Mouse (Mus musculus) 3134 (cell line): Measurements from ENCODE around the gene Nsrp1.
"Not testable (repeated sequence)": the region's sequence is repeated elsewhere in the genome, so short reads cannot be mapped to it uniquely, and the experiment has no call there.

Experiments
- DNase-seq: peaks from one replicate; pipeline ENCODE4 v3.0.0-alpha.2; 2011; ENCODE audit warnings: low spot score; ENCODE audit not compliant: insufficient read length; ENCODE audit errors: extremely low read depth

Gene Nsrp1

DNA sequence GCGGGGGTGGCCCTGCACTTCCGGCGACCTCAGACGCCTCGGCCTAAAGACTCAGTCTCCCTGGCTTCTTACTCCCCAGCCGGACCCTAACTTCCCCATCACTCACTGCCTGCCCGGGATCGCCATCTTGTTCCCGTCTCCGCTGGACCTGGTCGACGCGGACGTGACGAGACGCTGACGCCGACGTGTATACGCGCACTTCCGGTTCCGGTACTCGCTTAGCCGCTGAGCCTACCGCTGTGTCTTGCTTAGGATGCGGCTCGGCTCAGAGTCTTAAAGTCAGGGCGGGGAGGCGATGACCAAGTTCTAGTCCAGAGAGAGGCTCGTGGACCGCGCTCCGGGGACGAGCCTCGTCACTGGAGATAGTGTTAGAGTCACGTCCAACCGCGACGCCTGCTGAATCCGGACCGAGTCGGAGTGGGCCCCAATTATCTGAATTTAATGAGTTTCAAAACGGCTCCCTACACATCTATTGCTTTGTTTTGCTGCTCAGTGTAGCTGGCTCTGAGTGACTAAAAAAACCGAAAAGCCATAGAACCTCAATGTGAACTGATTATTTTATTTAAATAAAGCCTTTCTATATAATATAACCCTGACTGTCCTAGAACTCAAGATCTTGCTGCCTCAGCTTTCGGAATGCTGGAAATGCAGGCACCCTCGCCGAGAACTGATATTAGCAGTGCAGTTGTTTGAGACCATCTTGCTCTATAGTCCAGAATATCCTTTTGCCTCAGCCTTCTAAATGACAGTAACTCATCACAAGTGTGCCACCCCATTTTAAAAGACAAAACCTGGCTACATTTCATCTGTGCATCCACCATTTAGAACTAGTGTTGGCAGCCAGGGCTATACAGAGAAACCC, at the start of gene Nsrp1:
Gene Nsrp1 (minus strand): TSS at position 163 of the 862 bp plus-strand sequence.
- peak; percentile 93 for DNase-seq

DNA sequence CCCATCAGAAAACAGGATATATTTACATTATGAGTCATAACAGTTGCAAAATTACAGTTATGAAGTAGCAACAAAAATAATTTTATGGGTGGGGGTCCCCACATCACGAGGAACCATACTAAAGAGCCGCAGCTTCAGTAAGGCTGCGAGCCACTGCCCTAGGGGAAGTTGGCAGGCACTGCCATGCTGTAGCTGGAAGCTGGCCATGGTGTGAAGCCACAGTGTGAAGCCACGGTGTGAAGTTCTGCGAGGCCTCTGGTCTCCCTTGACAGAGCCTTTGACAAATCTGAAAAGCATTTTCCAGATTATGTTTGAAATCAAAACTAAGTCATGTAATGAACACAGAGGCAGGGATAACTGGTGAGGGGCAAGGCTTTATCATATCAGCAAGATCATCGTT, 32.9 kb upstream of the Nsrp1 start:
- no peak for DNase-seq

DNA sequence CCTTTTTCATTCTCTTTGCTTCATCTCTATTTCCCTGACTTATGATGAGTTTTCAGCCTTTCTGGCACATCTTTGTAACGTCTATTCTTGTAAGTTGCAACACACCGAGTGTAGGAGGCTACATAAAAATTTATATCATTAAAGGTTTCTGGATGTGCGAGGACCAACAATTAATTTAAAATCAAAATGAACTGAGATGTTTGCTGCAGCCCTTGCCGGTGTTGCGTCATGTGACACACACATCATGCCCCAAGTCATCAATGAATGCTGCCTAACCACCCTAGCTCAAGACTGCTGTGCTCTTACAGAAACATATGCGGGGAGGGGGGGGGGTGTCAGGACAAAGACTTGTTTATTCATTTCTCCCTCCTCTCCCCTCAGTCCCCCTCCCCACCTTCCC, 30.2 kb upstream of the Nsrp1 start:
- DNase-seq, result no peak

DNA sequence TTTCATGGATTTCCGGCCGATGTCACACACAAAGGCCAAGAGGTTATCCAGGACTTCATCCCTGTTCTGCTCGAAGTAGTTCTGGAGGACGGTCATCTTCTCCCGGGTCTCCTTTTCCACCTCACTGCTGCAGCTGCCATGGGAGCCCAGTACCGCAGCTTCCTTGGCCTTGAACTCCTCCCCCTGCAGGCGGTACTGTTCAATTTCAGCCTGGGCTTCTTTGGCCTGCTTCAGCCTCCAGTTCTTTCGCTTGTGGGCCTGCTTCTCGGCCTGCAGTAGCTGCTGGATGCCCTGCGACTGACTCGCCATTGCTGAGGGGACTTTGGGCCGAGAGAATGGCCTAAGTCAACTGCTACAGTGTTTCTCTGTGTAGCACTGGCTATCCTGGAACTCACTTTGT, 29.6 kb upstream of the Nsrp1 start:
- DNase-seq, result not testable (repeated sequence)

DNA sequence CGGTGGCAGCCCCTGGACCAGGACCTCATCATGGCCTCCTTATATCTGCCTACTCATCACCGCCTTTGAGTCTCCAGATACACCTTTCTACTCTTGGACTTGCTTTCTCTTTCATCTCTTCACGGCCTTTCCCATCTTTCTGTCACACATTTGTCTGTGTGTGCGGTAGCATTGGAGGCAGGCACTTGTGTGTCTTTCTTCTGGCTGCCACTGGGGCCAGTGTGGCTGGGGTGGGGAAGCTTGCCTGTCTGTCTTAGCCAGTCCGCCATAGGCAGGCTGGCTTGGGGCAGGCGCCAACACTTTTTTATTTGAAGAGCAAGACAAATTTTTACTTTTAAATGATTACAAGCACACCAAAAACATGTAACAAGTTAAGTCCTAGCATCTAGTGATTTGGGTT, 28.7 kb upstream of the Nsrp1 start:
- DNase-seq, result no peak

DNA sequence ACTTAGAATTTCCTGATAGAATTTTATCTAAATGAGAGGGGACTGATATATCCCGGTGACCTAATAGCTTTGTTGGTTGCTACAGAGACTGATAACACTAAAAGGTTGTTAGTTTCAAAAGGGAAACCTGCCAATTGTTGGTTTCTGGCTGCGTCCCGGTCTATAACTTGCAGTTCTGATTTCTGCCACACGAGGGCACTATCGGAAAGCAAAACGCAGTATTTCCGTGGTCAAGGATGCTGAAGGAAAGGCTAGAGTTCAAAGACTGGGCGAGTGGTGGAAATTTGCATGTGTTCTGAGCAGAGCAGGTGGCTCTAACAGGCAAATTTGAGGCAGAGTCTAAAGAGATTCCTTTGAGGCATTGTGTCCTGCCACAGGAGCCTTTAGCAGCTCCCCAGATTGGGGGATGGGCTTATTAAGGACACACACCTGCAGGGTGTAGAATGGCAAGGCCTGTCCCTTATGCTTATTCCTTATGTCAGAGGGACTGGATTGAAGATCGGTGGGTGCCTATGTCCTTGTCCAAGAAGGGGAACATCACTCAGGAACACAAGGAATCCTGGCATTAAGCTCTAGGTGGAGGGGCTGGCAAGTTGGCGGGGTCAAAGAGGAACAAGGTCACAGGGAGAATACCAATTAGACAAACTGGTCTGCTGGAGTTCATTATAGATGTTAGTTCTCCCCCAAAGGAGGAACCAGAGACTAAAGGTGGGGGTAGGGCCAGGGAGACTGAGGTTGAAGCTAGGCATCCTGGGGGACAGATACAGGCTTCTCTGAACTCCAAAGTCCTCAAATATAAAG, 22.1 kb upstream of the Nsrp1 start:
- DNase-seq, result no peak

DNA sequence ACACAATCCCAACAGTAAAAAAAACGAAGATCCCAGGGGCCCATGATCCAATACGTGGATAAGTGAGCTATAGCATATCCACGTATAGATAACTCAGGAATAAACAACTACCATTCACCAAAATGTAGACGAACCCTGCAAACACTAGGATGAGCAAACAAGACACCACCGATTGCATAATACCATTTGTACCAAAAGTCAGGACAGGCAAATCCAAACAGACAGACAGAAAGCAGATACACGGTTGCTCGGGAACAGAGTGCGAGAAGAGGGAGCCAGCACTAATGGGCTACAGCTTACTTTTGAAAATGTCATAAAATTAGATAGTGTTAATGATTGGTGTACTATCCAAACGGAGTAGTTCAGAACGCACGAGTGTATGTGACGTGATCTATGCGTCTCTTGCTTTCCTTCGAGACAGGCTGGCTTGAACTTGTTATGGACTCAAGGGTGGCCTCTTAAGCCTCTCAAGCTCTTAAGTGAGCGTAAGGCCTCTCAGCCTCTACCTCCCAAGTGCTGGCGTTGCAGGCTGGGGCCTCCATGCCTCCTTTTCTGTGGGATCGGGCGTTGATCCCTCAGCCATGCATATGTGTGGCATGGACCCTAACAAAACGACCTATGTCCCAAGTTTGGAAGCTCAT, 20.2 kb upstream of the Nsrp1 start:
- no peak for DNase-seq

DNA sequence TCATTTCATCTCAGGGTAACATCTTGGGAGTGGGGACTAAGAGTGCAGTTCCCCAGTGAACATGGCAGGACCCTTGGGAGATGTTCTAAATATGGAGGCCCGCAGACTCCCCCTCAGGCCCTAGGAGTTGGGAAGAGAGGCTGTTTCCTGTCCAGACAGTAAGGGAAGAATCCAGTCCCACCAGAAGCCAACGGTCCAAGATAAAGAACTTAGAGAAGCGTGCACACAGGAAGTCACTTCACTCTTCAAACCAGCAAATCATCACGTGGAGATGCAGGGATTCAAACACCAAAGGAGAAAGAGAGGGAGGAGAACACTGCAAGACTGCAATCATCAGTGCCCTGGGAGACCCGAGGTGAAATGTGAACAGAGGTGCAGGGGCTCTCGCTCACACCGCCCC, 18.8 kb upstream of the Nsrp1 start:
- DNase-seq, result no peak

DNA sequence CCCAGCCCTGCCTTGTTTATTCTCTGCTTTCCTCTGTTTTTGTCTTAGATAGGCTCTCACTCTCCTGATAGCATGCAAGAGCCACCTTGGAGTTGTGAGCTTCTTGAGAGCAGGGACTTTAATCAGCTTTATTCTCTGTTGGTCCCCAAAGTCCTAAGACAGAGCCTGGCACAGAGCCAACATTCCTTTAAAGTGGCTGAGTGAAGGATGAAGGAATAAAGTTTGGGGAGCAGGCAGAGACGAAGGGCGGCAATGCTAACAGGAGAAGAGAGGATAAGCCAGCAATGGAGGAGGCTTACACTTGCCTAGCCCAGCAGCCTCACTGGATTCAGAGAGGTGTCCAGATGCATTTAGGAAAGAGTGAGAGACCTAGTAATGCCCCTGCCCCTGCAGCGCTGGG, 18.3 kb upstream of the Nsrp1 start:
- DNase-seq, result no peak

DNA sequence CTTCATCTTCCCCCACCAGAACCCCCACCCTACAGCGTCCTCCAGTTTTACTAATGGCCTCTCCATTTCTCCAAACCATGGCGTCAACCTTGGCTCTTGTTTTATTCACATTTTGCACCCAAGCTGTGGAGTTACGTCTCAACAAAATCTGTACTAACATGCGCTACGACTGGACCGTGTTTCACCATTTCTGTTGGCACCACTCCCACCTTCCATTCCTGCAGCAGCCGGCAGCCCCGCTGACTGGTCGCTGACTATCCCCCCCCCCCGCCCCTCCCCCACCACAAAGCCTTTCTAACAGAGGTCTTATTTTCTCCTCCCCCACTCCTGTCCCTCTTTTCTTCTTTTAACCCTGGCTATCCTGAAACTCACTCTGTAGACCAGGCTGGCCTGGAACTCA, 17.0 kb upstream of the Nsrp1 start:
- no peak for DNase-seq

DNA sequence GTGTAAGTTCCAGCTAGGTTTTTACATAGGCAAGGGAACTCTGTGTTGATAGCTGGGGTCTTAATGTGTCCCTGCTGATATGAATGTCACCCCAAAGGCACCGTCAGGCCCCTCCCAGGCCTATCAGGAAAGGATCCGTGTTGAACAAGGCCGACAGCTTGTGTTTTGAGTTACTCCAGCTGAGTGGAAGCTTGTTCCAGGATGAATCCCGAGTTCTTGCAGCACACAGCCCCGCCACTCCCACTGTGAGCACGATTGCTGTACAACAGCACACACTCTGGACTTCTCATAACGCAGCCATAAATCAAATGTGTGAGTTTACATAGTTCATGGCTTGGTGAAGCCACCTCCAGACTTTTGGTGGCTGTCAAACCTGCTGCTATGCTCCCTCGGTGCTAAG, 15.9 kb upstream of the Nsrp1 start:
- DNase-seq, result no peak

DNA sequence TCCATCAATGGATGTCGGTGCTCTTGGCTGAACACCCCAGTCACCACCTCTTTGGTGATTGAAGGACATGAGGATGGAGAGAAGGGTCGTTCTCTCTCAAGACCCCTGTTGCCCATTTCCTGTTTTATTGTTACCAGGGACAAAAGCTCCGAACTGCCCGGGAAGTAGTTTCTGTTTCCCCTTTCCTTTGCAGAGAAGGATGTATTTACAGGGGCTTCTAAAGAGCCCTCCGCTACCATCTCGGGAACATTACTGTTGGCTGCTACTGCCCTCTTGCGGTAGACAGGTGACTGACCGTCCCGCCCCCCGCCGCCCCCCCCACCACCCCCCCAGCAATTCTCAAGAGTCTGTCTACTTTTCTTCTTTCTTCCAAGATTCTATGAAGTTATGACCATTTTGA, 15.0 kb upstream of the Nsrp1 start:
- DNase-seq, result no peak

DNA sequence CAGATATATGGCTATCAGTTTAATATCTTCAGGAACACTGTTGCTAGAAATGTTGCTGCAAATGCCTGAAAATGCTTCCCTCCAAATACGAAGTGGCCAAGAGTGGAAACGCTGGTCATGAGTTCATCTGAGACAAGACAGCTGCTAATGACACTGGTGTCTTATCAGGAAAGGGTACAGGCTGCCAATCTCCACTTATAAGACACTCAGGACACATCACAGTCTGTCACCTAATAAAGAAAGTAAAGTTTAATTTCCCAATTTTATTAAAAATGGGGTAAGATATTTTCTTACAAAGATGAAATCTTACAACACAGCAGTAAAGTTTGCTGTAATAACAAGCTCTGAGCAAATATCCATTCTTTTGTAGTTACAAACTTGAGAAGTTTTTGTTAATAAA, 10.9 kb upstream of the Nsrp1 start:
- DNase-seq, result no peak

DNA sequence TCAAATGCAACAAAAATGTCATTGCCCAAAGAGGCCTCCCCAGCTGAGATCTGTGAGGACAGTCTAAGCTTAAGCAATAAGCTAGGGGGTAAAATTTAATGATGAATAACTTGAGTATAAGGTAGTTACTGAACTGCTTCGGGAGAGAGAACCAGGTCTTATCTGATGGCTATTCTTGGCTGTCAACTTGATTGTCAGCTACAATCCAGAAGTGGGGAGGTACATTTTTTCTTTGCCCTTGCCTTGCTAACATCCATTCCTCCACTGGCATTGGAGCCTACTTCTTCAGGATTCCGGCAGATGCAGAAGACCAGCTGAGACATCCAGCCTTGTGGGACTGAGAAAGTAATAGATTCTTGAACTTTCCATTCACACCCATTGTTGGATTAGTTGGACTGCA, 8.8 kb upstream of the Nsrp1 start:
- DNase-seq, result no peak

DNA sequence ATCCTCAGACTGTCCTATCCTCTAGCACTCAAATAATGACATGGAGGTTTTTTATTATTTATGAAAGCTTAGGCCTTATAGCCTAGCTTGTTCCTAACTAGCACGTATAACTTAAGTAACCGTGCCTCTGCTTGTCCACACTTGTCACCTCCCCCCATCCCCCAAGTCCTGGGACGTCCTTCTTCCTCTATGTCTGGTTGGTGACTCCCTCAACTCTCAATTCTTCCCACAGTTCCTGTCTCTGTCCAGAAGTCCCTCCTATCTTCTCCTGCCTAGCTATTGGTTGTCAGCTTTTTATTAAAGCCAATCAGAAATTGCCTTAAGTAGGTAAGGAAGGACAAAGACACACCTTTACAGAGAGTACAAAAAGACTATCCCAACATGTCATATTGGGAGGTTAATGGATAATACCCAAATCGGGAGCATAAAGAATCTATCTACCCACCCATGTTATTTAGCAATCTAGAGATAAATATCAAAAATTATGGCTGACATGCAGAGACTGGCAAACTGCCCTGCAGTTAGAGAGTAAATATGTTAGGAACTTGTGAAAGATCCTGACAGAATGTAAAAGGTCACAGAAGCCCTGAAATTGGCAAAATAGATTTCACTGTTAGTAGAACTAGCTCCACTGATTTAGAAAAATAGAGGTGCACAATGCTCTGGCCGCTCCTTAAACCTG, 5.9 kb upstream of the Nsrp1 start:
- no peak for DNase-seq

DNA sequence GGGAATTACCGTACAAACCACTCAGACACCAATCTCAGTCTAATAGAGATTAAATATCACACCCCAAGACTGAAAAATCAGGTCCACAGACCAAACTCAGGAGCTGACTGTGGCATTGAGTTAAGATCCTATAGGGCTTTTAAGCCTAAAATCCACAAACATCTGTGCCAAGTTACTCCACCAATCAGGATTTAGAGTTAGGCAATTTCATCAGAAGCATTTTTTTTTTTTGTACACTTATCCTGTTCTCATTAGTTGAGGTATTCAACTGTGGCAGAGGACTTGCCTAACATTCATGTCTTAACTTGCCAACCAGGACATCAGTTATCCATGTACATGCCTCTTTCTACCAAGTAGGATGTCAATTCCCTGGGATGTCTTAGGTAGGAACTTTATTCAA, 1.1 kb upstream of the Nsrp1 start:
- no peak for DNase-seq

DNA sequence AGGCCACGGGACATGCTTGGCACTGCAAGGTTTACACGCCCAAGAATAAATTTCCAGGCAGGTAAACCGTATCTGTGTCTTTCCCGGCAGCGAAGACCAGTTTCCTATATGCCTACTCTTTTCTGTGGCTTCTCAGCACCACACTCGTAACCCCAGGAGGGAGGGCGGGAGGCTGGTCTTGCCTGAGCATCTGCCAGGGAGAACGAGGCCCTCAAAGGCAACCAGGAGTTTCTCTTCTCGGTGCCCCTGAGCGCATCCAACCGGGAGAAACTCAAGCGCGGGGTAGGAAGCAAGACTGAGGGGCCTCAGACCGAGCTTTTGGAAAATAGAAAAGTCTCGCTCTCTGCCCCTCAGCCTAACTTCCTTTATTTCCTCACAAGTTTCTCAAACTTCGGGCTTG, 443 bp downstream of the Nsrp1 start:
- DNase-seq, result no peak

DNA sequence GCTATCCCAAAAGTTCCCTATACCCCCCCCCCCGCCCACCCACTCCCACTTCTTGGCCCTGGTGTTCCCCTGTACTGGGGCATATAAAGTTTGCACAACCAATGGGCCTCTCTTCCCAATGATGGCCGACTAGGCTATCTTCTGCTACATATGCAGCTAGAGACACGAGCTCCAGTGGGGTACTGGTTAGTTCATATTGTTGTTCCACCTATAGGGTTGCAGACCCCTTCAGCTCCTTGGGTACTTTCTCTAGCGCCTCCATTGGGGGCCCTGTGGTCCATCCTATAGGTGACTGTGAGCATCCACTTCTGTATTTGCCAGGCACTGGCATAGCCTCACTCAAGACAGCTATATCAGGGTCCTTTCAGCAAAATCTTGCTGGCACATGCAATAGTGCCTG, 904 bp downstream of the Nsrp1 start:
- not testable (repeated sequence) for DNase-seq

DNA sequence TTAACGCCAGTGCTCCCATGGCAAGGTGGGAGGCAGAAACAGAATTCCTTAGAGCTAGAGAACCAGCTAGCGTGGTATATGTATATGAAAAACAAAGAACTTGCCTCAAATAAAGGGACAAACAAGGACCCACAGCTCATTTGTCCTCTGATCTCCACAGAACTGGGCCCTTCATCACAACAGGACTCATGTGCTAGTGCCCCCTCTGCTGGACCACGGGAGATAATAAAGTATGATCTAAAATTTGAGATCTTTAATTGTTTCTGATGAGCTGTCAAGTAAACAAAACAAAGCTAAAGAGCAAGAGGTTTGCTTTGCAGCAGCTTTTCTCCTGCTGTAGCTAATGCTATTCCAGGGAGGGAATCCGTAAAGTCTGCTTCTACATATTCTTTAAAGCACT, 7.5 kb downstream of the Nsrp1 start:
- no peak for DNase-seq

DNA sequence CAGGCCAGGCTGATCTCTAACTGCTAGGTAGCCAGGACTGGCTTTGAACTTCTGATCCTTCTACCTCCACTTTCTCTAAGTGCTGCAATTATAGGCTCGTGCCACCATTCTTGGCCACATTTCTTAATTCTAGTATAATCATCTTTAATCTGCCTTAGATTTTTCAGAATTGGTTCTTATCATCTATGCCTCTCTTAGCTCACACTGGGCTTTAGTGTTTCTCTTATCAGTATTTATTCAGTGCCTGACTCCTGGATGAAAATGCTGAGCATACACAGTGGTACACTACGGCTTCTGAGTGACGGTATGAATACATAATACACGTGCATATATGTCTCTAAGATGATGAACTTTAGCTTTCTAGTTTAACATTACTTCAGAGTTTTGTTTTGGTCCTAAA, 9.4 kb downstream of the Nsrp1 start:
- no peak for DNase-seq

DNA sequence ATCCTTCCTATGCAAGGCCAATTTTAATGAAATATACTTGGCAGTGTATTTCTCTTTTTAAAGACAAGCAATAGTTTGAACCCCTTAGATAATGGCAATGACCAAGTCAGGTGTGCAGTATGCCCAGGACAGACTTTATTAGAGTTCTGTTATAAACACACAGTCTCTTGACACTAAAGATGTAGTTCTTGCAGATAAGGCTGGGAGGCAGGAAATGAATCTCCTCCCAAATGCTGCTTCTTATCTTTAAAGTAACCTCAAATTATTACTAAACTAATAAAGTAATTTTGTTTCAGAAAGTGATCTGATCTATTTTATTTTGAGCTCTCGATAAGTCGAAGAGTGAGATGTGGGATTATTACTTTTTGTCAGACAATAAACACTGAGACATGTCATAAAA, 14.8 kb downstream of the Nsrp1 start:
- no peak for DNase-seq
